ENCODE assay signal across 12 mouse cellular contexts in the genomic region with DNA sequence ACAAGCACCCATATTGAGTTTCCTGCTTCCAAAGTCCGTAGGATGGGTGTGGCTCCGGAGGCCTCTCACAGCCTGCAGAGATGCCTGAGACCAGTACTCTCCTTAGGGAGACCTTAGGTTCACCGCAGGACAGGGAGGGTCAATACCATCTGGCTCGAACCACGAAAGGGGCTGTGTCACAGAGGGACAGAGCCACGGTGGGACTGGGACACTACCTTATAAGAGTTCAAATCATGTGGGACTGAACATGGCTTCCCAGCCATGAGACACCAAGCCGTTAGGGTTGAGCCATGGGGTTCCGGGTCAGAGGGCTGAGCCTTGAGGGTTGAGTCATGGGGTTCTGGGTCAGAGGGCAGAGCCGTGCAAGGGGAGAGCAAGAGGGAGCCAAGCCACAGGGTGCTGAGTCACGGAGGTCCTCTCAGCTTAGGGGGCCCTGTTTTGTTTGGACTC. TPM values are rescaled to one million over a fixed set of nuclear protein-coding genes. Genes with fewer than 3 reads are reported as not detected.
DNase-seq lines count a peak whose midpoint lies in the region; ATAC-seq and TF ChIP-seq lines count a peak whose summit lies in the region.
"Not testable (repeated sequence)": the region's sequence is repeated elsewhere in the genome, so short reads cannot be mapped to it uniquely, and the experiment has no call there.
"Had no signal": no experiment of that assay in that cellular context is flagged by ENCODE, and none has a peak within 500 bp of the region (broad histone marks: within the 10 kb centered on the region; RNA-seq: fewer than 3 reads in every experiment).

No protein-coding gene starts in this region.

- H3K4me1 ChIP-seq in forebrain, embryonic 14.5 days (ENCODE audit: control insufficient read depth, insufficient read depth, low read length); heart, embryonic 14.5 days (ENCODE audit: control insufficient read depth in 2 of 2, insufficient read depth in 2 of 2, low read length in 2 of 2); intestine, embryonic 15.5 days (replicated peaks); kidney, embryonic 16.5 days (ENCODE audit: insufficient read depth, low read length); limb, embryonic 14.5 days (ENCODE audit: control insufficient read depth, insufficient read depth, low read length); lung, embryonic 16.5 days (replicated peaks; ENCODE audit: control insufficient read depth, insufficient read depth, low read length); small intestine, adult 2 months (ENCODE audit: control insufficient read depth, insufficient read depth, insufficient read length, low read length): not testable (repeated sequence)

- DNase-seq in forebrain, embryonic 14.5 days (ENCODE audit: low spot score); limb, embryonic 14.5 days (ENCODE audit: low spot score): not testable (repeated sequence)

- H3K4me3 ChIP-seq in forebrain, embryonic 14.5 days (ENCODE audit: low read depth, low read length); heart, embryonic 14.5 days (ENCODE audit: control insufficient read depth in 1 of 2, insufficient read depth in 1 of 2, low read depth in 1 of 2, low read length in 2 of 2); intestine, embryonic 15.5 days (replicated peaks); kidney, embryonic 16.5 days (ENCODE audit: low read length); limb, embryonic 14.5 days (replicated peaks; ENCODE audit: low read length); lung, embryonic 16.5 days (ENCODE audit: low read length); small intestine, adult 2 months (ENCODE audit: low read depth, low read length): not testable (repeated sequence)

- not testable (repeated sequence) for TF ChIP-seq POLR2A in limb, embryonic 14.5 days (IDR thresholded peaks at IDR 0.05; ENCODE audit: borderline replicate concordance, extremely low read depth, insufficient read depth, insufficient read length)
- TF ChIP-seq POLR2A in small intestine, adult 2 months (IDR thresholded peaks at IDR 0.05; ENCODE audit: low read depth, low read length): 0 out of 2 replicates have a peak, but pooled peaks have one; percentile 28

- not testable (repeated sequence) for H3K9ac ChIP-seq in forebrain, embryonic 14.5 days (ENCODE audit: low read length); heart, embryonic 14.5 days (ENCODE audit: low read length); intestine, embryonic 15.5 days; kidney, embryonic 16.5 days (replicated peaks; ENCODE audit: low read length); limb, embryonic 14.5 days (ENCODE audit: low read depth, low read length, severe bottlenecking); lung, embryonic 16.5 days (ENCODE audit: low read length)

- peaks cover 16% of the 10 kb centered on the region for H3K9me3 ChIP-seq in forebrain, embryonic 14.5 days (replicated peaks; ENCODE audit: control insufficient read depth, low read length)
- H3K9me3 ChIP-seq in heart, embryonic 14.5 days (ENCODE audit: control insufficient read depth, low read length): peaks cover 33% of the 10 kb centered on the region
- peaks cover 12% of the 10 kb centered on the region for H3K9me3 ChIP-seq in intestine, embryonic 15.5 days
- peaks cover 23% of the 10 kb centered on the region for H3K9me3 ChIP-seq in kidney, embryonic 16.5 days (ENCODE audit: low read length)
- H3K9me3 ChIP-seq in limb, embryonic 14.5 days (ENCODE audit: control insufficient read depth, low read length): peaks cover 22% of the 10 kb centered on the region
- not testable (repeated sequence) for H3K9me3 ChIP-seq in lung, embryonic 16.5 days (ENCODE audit: control insufficient read depth, low read length)

- 92% methylated on average over 10 of the region's 10 CpGs for WGBS in forebrain, embryonic 14.5 days
- WGBS in heart, embryonic 14.5 days: 81% methylated on average over 10 of the region's 10 CpGs
- WGBS in intestine, embryonic 15.5 days: 90% methylated on average over 10 of the region's 10 CpGs
- WGBS in kidney, embryonic 16.5 days: 88% methylated on average over 10 of the region's 10 CpGs
- WGBS in limb, embryonic 14.5 days: 93% methylated on average over 10 of the region's 10 CpGs
- WGBS in lung, embryonic 16.5 days: 86% methylated on average over 10 of the region's 10 CpGs
- 61% methylated on average over 10 of the region's 10 CpGs for WGBS in small intestine, adult 2 months

- not testable (repeated sequence) for H3K27ac ChIP-seq in forebrain, embryonic 14.5 days (ENCODE audit: low read depth, low read length); heart, embryonic 14.5 days (replicated peaks in 1 of 2; ENCODE audit: control insufficient read depth in 1 of 2, insufficient read depth in 1 of 2, low read depth in 2 of 2, low read length in 2 of 2); intestine, embryonic 15.5 days; kidney, embryonic 16.5 days (ENCODE audit: low read length); limb, embryonic 14.5 days (replicated peaks; ENCODE audit: low read depth, low read length); lung, embryonic 16.5 days (ENCODE audit: low read length)
- H3K27ac ChIP-seq in small intestine, adult 2 months (ENCODE audit: insufficient read depth, low read depth, low read length): peak overlapping the region; percentile 92

- not testable (repeated sequence) for TF ChIP-seq CTCF in small intestine, adult 2 months (IDR thresholded peaks at IDR 0.05; ENCODE audit: extremely low read depth, insufficient read length, insufficient replicate concordance, low read depth, low read length)

- ATAC-seq in forebrain, embryonic 14.5 days: 0 out of 2 replicates have a peak, but pooled peaks have one; percentile 23
- peak; percentile 28; the same call in 1 of the 2 replicates for ATAC-seq in heart, embryonic 14.5 days (ENCODE audit: insufficient number of reproducible peaks, insufficient read depth, low FRiP score, low read depth)
- ATAC-seq in intestine, embryonic 15.5 days: peak; percentile 81
- ATAC-seq in kidney, embryonic 16.5 days (ENCODE audit: low FRiP score, low TSS enrichment): peak; percentile 46
- peak; percentile 18; the same call in 1 of the 2 replicates for ATAC-seq in limb, embryonic 14.5 days (ENCODE audit: low FRiP score, low read depth)
- ATAC-seq in lung, embryonic 16.5 days (ENCODE audit: low read depth): peak; percentile 24; the same call in 1 of the 2 replicates

- H3K36me3 ChIP-seq in forebrain, embryonic 14.5 days (ENCODE audit: control insufficient read depth, insufficient read depth, low read length); heart, embryonic 14.5 days (ENCODE audit: control insufficient read depth, insufficient read depth, low read length); intestine, embryonic 15.5 days; kidney, embryonic 16.5 days (ENCODE audit: insufficient read depth, low read length); limb, embryonic 14.5 days (ENCODE audit: control insufficient read depth, insufficient read depth, low read length); lung, embryonic 16.5 days (ENCODE audit: control insufficient read depth, insufficient read depth, low read length); small intestine, adult 2 months (ENCODE audit: control insufficient read depth, insufficient read depth, low read length): not testable (repeated sequence)

- H3K27me3 ChIP-seq in forebrain, embryonic 14.5 days (replicated peaks; ENCODE audit: control insufficient read depth, insufficient read depth, low read length); heart, embryonic 14.5 days (ENCODE audit: control insufficient read depth, insufficient read depth, low read length); intestine, embryonic 15.5 days (replicated peaks); kidney, embryonic 16.5 days (ENCODE audit: insufficient read depth, low read length); limb, embryonic 14.5 days (ENCODE audit: control insufficient read depth, insufficient read depth, low read length); lung, embryonic 16.5 days (ENCODE audit: control insufficient read depth, insufficient read depth, low read depth, low read length); small intestine, adult 2 months (ENCODE audit: control insufficient read depth, insufficient read depth, low read length): not testable (repeated sequence)

- not testable (repeated sequence) for H3K4me2 ChIP-seq in forebrain, embryonic 14.5 days (ENCODE audit: low read length); heart, embryonic 14.5 days (ENCODE audit: low read length); intestine, embryonic 15.5 days (replicated peaks); kidney, embryonic 16.5 days (replicated peaks; ENCODE audit: low read depth, low read length); limb, embryonic 14.5 days (replicated peaks; ENCODE audit: low read depth, low read length, severe bottlenecking); lung, embryonic 16.5 days (ENCODE audit: low read depth, low read length)

RNA-seq across cellular contexts. Expression of a gene that starts 45.2 kb away (rescaled TPM):
- polyA plus RNA-seq in forebrain, embryonic 14.5 days (2014; fragmentation: Nextera tagmentation; extraction: Ambion mirVana): not detected in 2 replicates
- polyA plus RNA-seq in heart, embryonic 14.5 days (2014; fragmentation: Nextera tagmentation; extraction: Ambion mirVana): not detected in 2 replicates
- polyA plus RNA-seq in intestine, embryonic 15.5 days (2015; fragmentation: Nextera tagmentation; extraction: Ambion mirVana): not detected in 2 replicates
- polyA plus RNA-seq in kidney, embryonic 16.5 days (2015; fragmentation: Nextera tagmentation; extraction: Ambion mirVana): not detected in 2 replicates
- not detected in 2 replicates for polyA plus RNA-seq in limb, embryonic 14.5 days (2012; rRNA removed)
- polyA plus RNA-seq in limb, embryonic 14.5 days (2014; fragmentation: Nextera tagmentation; extraction: Ambion mirVana): not detected in 2 replicates
- not detected in 2 replicates for polyA plus RNA-seq in lung, embryonic 16.5 days (2015; fragmentation: Nextera tagmentation; extraction: Ambion mirVana)
- not detected in 2 replicates for polyA plus RNA-seq in small intestine, adult 2 months (2012; rRNA removed)
- polyA plus RNA-seq: activated CD4-positive, CD25-positive, alpha-beta regulatory T cell, adult 4 months; embryonic facial prominence, embryonic 10.5 days; heart, embryonic 11.5 days; midbrain, embryonic 12.5 days; neural tube, embryonic 11.5 days had no signal

Comparison
In these comparisons a context has a peak if more than half of its experiments do, and no peak if none do; other contexts are left out.
1. ATAC-seq: peak in every context shown above with its lines; median percentile 81 in intestine, embryonic 15.5 days; 46 in kidney, embryonic 16.5 days; 28 in heart, embryonic 14.5 days; 24 in lung, embryonic 16.5 days; 23 in forebrain, embryonic 14.5 days; 18 in limb, embryonic 14.5 days.